Mouse (Mus musculus): Measurements from ENCODE around the gene Cdx2. TPM values are rescaled to one million over a fixed set of nuclear protein-coding genes. Genes with fewer than 3 reads are reported as not detected.

Cdx2 gene
- total and polyA plus RNA-seq, 2 experiments from 2014 or later, result not detected

- Histone ChIP-seq H3K27ac (no peak overlapping the region), H3K27me3 (ENCODE audit: insufficient read depth, low read length) (peaks cover 35% of the 10 kb centered on the region), H3K4me2 (ENCODE audit: low read depth, low read length) (no peak overlapping the region), H3K4me1 (ENCODE audit: insufficient read depth, low read length) (no peaks in the 10 kb centered on the region), H3K36me3 (ENCODE audit: insufficient read depth, low read length) (no peaks in the 10 kb centered on the region), H3K9me3 (ENCODE audit: low read length) (no peaks in the 10 kb centered on the region), H3K4me3 (ENCODE audit: low read length) (no peak overlapping the region), H3K9ac (replicated peaks; ENCODE audit: low read length) (no peak overlapping the region)
- TF ChIP-seq CTCF (IDR thresholded peaks at IDR 0.05; ENCODE audit: low read depth), result no peak
- 53% methylated on average over 11 of the region's 11 CpGs for WGBS
- no peak for ATAC-seq
- no peak for DNase-seq (ENCODE audit: low spot score)
Observed at GRCm38 (mm10) chr5:147261899-147262541, 45.0 kb downstream of the Cdx2 start.

GRCm38 (mm10) chr5:147260778-147261177 lies 46.3 kb downstream of the Cdx2 start:
- DNase-seq (ENCODE audit: low spot score), result no peak
- Histone ChIP-seq H3K4me2 (ENCODE audit: low read depth, low read length) (no peak overlapping the region), H3K9ac (replicated peaks; ENCODE audit: low read length) (no peak overlapping the region), H3K4me3 (ENCODE audit: low read length) (no peak overlapping the region), H3K9me3 (ENCODE audit: low read length) (no peaks in the 10 kb centered on the region), H3K27me3 (ENCODE audit: insufficient read depth, low read length) (peaks cover 23% of the 10 kb centered on the region), H3K4me1 (ENCODE audit: insufficient read depth, low read length) (no peaks in the 10 kb centered on the region), H3K36me3 (ENCODE audit: insufficient read depth, low read length) (no peaks in the 10 kb centered on the region), H3K27ac (no peak overlapping the region)
- WGBS, result 63% methylated on average over 4 of the region's 4 CpGs
- TF ChIP-seq CTCF (IDR thresholded peaks at IDR 0.05; ENCODE audit: low read depth), result no peak
- ATAC-seq, result no peak

- TF ChIP-seq CTCF (IDR thresholded peaks at IDR 0.05; ENCODE audit: low read depth), result no peak
- no peak overlapping the region for H3K27ac ChIP-seq
- peaks cover 18% of the 10 kb centered on the region for H3K27me3 ChIP-seq (ENCODE audit: insufficient read depth, low read length)
- H3K4me1 ChIP-seq (ENCODE audit: insufficient read depth, low read length), result no peaks in the 10 kb centered on the region
- no peak for ATAC-seq
- no peaks in the 10 kb centered on the region for H3K36me3 ChIP-seq (ENCODE audit: insufficient read depth, low read length)
- no peak for DNase-seq (ENCODE audit: low spot score)
- H3K4me3 ChIP-seq (ENCODE audit: low read length), result no peak overlapping the region
- H3K4me2 ChIP-seq (ENCODE audit: low read depth, low read length), result no peak overlapping the region
- no peak overlapping the region for H3K9ac ChIP-seq (replicated peaks; ENCODE audit: low read length)
- H3K9me3 ChIP-seq (ENCODE audit: low read length), result no peaks in the 10 kb centered on the region
- 94% methylated on average over 1 of the region's 1 CpGs for whole genome bisulfite sequencing
Observed at GRCm38 (mm10) chr5:147260189-147260588, 46.9 kb downstream of the Cdx2 start.

Small RNA genes lying within 50 kb of the gene (microRNA-seq; reads per million reads assigned to microRNA genes)
- gene Mir7k, result 0.71 to 0.72 reads per million in 2 experiments

Other genes with a start within 250 kb of the Cdx2 start
- 7.4 and 9.7 TPM in 2 replicates for gene Lnx2, start 230.7 kb downstream of the Cdx2 start, total RNA-seq (2014; rRNA removed)
- 3.0 and 3.3 TPM in 2 replicates for gene Lnx2, start 230.7 kb downstream of the Cdx2 start, polyA plus RNA-seq (2015; fragmentation: Nextera tagmentation; extraction: Ambion mirVana)
- 53.7 and 55.0 TPM in 2 replicates for gene Polr1d, start 230.2 kb downstream of the Cdx2 start, total RNA-seq (2014; rRNA removed)
- gene Polr1d, start 230.2 kb downstream of the Cdx2 start, polyA plus RNA-seq (2015; fragmentation: Nextera tagmentation; extraction: Ambion mirVana), result 103 and 106 TPM in 2 replicates
- 5.7 and 6.1 TPM in 2 replicates for gene Gsx1, start 118.6 kb downstream of the Cdx2 start, total RNA-seq (2014; rRNA removed)
- 1.9 TPM in 2 replicates for gene Gsx1, start 118.6 kb downstream of the Cdx2 start, polyA plus RNA-seq (2015; fragmentation: Nextera tagmentation; extraction: Ambion mirVana)
- gene Pdx1, start 37.3 kb downstream of the Cdx2 start, total RNA-seq (2014; rRNA removed), result not detected in 2 replicates
- gene Pdx1, start 37.3 kb downstream of the Cdx2 start, polyA plus RNA-seq (2015; fragmentation: Nextera tagmentation; extraction: Ambion mirVana), result not detected in 2 replicates
- gene Urad, start 15.2 kb upstream of the Cdx2 start, total RNA-seq (2014; rRNA removed), result not detected in 2 replicates
- gene Urad, start 15.2 kb upstream of the Cdx2 start, polyA plus RNA-seq (2015; fragmentation: Nextera tagmentation; extraction: Ambion mirVana), result not detected in 2 replicates
- gene Flt3, start 93.2 kb upstream of the Cdx2 start, total RNA-seq (2014; rRNA removed), result 2.4 and 2.5 TPM in 2 replicates
- 2.5 and 2.8 TPM in 2 replicates for gene Flt3, start 93.2 kb upstream of the Cdx2 start, polyA plus RNA-seq (2015; fragmentation: Nextera tagmentation; extraction: Ambion mirVana)
- 58.8 and 80.5 TPM in 2 replicates for gene Pan3, start 122.9 kb upstream of the Cdx2 start, total RNA-seq (2014; rRNA removed)
- gene Pan3, start 122.9 kb upstream of the Cdx2 start, polyA plus RNA-seq (2015; fragmentation: Nextera tagmentation; extraction: Ambion mirVana), result 53.9 and 58.8 TPM in 2 replicates

All from hindbrain, postnatal 0 days (tissue).